Mouse (Mus musculus): Measurements from ENCODE around the gene Med27.

The Med27 gene

DNA sequence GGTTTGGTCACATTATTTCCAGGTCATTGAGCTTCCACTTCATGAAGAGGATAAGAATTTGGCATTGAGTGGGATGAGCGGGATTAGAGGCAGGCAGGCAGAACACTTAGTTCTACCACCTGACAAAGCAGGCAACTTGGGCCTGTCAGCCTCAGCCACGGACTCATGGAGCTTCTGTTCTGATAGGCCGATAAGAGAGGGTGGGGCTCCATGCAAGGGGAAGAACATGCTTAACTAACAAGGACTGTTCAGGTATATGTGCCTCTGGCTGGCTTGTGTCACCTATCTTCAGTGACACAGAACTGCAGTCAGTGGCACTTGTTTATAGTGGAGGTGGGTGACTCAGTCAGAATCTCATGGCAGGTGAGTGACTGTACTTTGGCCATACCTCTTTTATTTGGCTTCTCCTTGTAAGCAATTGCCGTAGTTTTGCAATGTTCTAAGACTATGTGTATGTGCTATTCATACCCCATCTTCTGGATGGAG lies 126.4 kb downstream of the Med27 start:
- DNase-seq (ENCODE audit: low spot score), result no peak

DNA sequence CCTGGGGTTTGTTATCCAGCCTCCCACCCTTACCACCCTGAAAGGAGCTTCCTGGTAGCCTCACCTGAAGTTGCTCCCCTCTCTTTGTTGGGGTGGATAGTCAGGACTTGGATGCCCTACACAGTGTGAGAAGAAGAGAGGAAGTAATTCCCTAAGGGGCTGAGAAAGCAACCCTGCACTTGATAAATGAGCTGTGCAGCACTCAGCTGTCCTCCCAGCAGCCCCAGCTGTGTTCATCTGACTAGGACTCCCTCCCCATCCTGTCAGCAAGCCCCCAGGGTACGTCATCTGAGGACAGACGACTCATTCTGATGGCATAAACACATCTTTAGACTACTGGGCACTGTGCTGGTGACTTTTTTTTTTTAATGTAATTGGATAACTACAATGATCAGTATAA lies 127.3 kb downstream of the Med27 start:
- no peak for DNase-seq (ENCODE audit: low spot score)

DNA sequence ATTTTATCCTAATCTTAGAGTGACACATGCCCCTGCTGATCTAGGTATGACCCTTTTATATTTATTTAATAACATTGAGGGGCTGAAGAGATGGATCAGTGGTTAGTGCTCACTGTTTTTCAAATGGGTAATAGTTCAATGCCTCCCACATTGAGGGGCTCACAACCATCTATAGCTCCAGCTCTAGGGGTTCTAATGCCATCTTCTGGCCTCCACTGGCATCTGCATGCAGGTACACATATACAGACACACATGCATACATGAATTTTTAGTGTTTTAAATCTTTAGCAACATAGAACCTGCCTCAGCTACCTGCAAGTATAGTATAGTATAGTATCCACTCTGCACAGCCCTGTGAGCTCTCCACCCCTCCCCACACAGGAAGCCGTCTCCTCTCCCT lies 130.1 kb downstream of the Med27 start:
- no peak for DNase-seq (ENCODE audit: low spot score)

DNA sequence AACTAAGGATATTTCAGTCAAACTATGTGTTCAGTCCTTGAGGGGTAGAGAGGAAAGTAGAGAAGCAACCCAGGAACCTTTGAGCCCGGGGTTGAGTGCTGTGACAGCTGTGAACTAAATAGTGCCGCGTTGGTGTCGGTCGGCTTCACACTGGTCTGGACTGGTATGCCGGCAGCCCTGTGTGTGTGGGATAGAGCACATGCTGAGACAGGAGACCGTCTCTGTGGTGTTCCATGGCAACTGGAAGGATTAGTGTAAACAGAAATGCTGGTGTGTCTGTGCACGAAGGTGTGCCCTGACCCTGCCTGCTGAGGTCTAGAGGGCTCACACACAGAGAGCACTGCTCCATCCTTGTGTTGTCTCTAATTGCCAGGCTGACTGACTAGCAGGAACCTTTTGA lies 135.2 kb downstream of the Med27 start:
- no peak for DNase-seq (ENCODE audit: low spot score)

DNA sequence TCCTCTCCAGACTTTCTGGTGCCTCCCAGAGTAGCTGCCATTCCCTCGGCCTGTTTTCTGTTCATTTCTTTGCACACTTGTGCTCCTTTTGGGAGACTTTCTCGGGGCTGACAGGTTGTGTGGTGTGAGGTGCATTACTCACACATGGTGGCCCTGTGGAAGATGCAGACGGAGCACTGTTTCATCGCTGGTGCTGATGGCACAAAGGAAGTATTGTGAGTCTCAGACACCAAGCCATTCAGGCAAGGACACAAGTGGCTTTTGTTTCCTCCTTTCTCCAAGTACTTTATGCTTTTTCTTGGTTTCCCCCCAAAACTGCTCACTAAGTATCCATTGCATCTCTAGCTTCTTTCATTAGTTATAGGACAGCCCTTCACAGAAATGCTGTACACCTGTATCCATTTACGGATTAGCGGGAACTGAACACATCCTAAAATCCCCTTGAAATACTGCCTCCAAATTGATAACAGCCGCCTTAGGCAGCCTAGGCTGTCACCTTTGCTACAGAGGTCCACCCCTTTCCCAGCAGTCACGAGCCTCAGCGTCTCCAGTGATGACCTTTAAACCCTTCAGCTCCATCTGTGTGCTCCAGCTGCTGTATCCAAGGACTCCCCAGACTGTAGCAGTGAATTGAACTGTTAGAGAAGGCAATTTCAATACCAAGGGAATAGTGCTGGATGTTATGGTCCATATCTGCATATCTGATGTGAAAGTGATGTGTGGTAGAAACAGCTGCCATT lies 136.5 kb downstream of the Med27 start:
- no peak for DNase-seq (ENCODE audit: low spot score)

DNA sequence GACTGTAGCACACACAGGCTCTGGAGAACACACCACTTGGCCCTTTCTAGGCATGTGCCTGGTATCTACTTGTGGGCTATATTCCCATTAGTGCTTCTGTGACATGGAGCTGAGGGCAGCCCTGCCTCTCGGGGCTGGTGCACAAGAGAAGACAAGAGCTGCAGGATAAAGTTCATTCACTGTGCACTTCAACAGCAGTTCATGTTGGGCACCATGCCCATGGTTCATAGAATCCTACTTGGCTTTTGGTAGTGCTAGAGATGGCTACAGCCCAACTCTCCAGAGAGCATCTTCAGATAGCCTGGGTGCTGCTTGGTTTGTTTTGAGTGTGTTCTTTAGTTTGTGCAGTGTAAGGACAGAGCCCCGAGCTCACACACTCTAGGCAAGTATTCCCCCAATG lies 138.9 kb downstream of the Med27 start:
- DNase-seq (ENCODE audit: low spot score), result no peak

DNA sequence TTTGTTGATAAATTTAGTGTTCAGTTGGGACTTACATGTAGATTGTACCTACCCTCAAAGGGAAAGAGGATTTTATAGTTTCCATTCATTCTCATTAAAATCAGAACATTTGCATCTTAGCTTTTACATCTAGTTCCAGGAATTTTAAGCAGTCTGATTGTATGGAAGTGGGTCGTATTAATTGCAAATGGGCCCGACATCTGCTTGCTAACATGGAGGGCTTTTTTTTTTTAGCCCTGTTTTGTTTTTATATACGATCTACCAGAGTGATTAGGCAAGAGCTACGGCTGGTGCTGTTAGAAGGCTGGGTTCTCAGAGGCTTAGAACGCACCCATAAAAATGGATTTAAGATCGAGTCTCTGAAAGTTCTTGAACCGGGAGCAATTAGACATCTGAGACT lies 139.9 kb downstream of the Med27 start:
- DNase-seq (ENCODE audit: low spot score), result no peak

DNA sequence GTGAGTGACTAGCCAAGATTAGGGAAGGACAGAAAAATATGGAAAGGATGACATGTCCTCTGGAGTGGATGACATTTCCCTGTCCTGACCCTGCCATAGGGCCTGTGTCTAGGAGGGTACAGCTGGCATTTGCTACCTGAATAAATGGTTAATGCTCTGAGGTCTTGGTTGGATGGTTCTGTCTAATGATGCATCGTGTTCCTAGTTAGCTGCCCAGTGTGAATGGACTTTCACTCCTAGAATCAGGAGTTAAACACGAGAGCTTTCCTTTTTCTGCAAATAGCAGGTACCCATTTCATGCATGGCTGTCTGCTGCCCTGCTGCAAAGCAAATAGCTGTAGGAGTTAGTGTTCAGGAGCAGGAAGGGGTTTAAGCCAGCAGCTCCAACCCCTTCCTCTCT lies 141.0 kb downstream of the Med27 start:
- DNase-seq (ENCODE audit: low spot score), result no peak

DNA sequence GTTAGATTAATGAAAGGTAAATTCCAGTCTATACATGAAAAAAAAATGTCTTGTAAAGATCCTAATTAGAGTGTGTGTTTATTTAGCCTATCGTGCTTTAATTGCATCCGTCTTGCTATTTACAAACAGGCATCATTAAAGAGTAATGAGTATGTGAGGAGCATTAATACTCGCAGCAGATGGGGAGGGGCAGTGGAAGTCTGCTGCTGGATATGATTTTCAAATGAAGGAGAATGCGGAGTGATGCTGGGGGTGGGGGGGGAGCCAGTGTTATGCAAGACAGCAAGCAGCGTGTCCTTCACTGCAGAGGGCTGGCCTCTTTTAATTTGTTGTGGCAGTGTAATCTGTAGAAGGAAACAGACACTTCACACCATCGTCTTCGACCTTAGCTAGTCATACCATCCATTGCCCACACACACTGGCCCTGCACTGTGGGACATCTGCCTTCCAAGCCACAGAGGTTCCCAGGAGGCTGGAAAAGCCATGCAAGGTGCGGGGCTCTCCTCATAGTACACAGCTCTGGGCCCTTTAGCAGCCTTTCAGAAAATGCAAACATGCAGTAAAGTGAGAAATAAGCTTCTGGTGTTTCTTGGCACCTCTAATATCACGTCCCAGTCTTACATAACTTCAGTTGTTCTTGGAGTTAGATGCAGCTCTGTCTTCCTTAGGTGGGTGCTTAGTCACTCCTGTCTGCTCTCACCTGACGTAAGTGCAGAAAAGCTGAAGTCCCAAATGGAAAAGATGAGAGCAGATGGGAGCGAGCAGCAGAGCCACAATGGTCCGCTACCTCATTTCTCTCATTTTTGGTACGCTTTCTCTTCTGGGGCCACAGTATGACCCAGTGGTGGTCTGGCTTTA lies 142.0 kb downstream of the Med27 start:
- DNase-seq (ENCODE audit: low spot score), result no peak

DNA sequence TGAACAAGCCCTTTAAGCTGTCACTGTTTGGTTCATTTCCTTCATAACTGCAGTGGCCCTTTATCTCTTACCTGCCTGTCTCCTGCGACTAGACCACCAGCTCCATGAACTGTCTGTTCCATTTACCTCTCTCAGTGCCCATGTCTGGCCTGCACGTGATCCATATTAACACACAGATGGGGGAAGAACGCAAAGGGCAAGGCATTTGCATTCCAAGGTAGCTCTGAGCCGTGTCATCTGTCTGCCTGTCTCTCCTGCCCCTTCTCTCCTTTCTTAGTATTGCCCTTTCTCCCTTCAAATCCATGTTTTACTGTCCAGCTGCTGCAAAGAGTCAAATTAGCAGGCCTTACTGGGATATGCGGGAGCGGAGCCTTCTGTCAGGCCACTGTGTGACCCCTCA lies 145.0 kb downstream of the Med27 start:
- DNase-seq (ENCODE audit: low spot score), result no peak

DNA sequence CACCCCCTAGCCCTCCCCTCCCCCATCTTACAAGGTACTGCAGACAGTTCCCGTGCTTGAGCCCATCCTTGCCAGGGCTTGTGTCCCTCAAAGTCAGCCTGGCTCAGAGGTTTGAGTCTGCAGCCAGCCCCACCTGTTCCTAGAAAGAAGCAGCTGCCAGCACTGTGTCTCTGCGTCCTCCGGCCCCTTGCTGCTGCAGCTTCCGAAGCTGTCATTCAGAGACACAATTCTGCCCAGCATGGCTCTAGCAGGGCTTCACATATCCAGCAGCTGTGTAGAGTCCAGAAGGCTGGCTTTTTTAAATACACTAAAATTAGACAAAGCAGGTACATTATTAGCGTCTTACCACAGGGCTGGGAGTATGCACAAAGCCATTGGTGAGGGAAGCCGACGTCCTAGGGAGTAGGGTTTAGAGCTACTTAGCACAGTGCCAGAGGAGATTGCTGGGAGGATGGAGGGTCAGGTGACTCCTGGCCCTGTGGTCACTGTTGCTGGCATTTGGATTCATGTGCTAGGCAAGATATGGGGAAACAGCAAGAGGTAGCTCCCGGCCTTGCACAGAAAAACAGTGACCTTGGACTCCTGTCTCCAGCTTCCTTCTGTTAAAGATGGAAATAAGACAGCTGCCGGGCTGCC lies 146.9 kb downstream of the Med27 start:
- DNase-seq (ENCODE audit: low spot score), result no peak

DNA sequence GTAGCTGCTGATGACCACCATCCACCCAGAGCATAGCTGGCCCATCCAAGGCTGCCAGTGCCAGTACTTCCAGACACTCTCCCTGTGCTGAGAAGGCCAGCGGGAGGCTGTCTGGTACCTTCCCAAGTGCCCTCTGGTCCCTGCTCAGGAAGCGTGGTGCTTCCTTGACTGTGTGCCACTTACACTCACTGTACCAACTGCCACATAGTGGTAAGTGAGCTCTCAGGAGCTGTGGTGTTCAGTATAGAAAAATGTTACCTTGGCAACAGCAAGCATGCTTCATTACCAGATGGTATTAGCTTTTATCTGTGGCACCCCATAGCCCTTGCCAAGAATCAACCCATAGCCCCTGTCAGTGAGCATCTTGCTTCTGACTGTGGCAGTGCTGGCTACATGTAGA lies 148.7 kb downstream of the Med27 start:
- DNase-seq (ENCODE audit: low spot score), result no peak

DNA sequence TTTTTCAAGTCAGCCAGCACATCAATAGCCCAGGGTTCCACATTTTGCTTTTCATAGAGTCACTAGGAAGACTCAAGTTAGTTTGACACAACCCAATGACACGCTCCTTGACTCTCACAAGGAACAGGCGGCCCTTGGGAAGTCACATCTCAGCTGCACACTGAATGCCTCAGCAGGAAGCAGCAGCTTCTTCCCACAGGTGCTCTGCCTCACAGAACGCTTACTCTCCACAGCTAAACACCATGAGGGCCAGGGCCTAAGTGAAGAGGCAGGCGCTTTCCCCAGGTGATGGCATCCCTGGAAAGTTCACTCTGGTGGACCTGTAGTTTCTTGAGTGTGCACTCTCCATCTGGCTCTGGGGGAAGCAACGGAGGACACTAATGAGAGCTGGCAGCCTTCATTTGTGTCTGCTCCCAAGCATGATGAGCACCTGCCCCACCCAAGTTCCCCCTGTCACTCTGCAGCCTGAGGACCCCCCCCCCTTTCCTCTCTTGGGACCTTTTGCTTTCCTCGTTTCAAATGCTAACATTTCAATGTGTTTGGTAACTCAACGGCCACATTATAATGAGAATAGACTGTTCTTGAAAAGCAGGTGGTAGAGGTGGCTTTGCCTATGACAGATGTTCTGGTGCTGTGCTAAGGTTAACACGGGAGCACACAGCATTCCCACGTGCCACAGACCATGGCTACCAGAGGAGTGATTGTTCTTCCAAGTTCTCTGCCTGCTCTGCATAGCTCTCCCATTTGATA lies 154.2 kb downstream of the Med27 start:
- DNase-seq (ENCODE audit: low spot score), result no peak

DNA sequence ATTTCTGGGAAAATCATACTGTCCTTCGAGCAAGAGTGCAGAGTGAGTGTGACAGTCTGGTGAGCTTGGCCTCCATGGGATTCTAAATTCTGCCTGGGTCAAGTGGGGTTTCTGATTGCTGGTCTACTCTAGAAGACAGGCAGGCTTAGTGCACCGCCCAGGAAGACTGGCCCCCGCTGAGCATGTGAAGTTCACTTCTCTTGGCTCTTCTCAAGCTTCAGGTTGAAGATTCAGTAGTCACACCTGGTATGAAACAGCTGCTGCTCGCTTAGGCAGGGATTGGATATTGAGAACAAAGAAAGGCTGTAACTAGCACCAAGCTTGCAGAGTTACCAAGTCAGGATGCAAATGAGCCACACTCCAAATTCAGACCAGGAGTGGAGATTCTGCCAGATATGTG lies 154.8 kb downstream of the Med27 start:
- DNase-seq (ENCODE audit: low spot score), result no peak

DNA sequence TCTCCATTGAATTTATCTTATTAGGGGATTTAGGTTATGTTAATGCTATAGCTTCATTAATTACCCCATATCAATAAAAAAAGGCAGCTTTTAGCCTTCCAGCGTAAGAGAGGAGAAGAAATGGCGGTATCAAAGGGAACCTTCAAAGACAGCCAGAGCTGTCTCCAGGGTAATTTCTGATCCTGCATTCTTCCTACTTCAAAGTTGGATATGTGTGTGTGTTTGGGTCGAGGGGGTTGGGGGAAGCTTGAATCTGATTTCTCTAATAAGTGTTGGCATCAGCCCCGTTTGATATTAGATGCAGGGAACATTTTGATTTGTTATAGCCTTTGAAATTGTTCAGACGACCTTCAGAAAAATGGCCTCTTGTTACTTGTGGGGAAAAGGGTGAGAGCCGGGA lies 158.2 kb downstream of the Med27 start:
- no peak for DNase-seq (ENCODE audit: low spot score)

DNA sequence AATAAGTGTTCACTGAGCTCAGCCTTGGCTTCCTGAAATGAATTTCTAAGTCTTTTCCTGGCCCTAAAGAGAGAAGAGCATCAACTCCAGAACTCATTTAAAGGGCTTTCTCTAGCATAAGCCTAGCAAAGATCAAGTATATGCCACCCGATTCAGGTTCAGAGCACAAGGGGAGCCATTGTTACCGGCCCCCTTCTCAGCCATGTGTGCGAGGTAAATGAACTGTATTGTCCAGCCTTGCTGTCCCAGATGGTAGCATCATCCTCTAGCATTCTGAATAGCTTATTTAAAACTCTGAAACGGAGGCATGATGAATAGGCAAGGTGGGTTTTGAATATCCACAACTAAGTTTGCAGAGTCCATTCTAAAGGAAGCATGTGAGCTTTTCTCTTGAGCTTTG lies 159.8 kb downstream of the Med27 start:
- no peak for DNase-seq (ENCODE audit: low spot score)

DNA sequence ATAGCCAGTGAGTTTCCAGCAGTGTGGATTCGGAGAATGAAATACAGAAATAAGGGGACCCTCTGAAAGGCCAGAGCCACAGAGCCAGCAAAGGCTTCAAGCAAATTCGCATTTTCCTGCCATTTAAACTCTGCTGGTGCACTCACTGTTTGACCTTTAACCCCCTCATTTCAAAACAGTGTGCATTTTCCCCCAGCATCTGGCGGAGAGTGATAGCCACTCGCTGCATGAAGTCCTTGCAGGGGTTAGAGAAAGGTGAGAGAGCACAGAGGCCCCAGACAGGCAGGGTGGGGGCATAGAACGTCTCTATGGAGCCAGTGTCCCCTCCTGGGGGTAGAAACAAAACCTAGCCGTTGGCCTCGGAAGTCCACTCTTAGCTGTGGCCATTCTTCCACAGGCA lies 166.5 kb downstream of the Med27 start:
- no peak for DNase-seq (ENCODE audit: low spot score)

DNA sequence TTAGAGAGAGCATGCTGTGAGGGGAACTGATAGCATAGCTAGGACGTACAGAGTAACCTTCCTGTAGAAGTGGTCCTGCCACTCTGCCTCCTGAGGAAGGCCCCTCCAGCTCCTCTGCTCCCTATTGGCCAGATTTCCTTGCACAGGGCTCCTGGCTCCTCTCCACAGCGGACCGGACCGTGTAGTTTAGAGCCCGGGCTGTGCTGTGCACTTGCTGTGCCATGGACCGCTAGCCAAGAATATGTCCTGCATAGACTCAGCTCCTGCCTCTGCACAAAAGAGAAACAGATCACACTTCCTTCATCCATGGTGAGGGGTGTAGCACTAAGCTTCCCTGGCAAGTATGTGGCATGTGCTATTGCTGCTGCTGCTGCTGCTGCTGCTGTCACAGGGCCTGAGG lies 168.2 kb downstream of the Med27 start:
- DNase-seq (ENCODE audit: low spot score), result no peak

DNA sequence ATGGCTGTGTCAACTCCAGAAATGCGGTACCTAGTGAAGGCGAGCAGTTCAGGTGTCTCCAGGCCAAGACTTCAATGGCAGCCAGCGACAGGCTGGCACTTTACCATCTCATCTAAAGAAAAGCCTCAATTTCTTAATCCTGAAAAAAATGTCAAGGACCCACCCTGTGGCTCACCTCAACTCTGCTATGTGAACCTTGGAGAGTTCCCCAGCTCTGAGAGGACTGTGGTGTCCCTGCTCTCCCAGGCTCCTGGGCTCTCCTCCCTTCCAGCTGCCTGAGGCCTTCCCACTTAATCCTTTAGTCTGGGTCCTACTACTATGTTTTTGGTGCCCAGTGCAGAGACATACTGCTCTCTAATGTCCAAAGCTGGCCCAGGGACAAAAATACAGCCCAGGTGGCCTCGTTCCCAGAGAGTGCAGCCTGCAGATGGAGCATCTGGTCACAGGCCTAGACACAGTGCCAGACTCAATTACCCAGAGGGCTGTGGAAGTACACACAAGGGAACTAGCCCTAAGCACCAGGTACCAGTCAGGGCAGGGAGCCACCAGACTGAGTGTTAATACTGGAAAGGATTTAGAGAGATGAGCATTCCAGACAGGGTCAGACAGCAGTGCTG lies 169.3 kb downstream of the Med27 start:
- no peak for DNase-seq (ENCODE audit: low spot score)

DNA sequence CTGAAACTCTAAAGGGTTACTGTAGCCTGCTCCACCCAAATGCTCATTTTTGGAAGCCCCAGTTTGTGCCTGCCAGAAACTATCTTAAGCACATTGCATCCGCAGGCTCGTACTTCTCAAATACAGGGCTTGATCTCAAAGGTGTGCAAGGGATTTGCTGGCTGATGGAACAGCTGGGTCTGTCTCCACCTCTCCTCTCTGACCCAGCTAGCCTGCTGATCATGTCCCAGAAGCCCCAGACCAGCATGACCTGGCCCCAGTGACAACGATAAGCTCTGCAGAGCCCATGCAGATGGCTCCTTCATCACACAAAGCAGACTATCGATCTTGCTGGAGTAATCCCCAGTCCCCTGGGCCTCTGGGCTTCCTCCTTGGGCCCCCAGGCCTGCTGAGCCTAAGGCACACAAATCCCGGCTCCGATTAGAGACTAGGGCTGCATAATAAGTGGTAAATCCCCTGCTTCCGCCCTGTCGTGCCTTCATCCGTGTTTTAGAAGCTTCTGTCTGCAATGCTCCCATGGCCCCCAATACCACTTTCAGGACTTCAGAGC lies 170.1 kb downstream of the Med27 start:
- no peak for DNase-seq (ENCODE audit: low spot score)

DNA sequence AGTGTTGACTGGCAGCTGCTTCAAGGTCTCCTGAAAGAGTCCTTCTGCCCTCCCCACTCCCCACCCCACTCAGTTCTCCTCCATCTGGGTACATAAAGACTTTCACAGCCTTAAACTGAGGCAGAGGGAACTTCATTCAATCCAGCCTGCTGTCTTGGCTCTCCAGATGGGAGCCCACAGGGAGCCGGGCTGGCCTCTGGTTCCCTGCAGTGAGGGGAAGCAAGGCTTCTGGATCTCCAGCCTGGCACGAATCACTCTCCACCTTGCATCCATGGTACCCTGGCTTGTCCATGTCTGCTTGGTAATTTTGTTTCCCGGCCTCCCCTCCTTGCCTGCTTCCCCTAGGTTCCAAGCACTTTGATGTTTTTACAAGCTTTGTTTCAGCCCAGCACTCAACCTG lies 172.8 kb downstream of the Med27 start:
- DNase-seq (ENCODE audit: low spot score), result no peak

DNA sequence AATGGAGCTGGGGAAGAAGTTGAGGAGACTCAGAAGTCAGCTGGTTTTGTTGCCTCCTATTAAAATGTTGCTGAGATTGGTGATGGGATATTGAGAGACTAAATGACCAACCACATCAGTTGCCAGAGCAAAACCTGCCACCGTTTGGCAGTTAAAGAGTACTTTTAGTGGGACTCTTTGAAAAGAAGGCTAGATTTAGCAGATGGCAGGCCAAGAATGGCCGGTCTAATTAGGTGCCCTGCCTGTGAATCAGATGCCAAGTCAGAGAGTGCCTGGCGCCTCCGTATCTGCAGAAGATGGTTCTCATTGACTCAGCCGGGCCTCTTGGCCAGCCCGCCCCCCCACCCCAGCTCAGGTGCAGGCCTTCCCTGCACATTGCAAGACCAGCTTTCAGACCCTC lies 173.6 kb downstream of the Med27 start:
- no peak for DNase-seq (ENCODE audit: low spot score)
